Mouse (Mus musculus) heart, adult 2 months (tissue): ENCODE measurements around the gene Tcf12.

Experiments
- CTCF ChIP-seq: fragments of 200-600 bp; IDR thresholded peaks from 2 replicates; pipeline ENCODE4 v1.8.1; 2022; ENCODE audit warnings: antibody characterized with exemption, mild to moderate bottlenecking, moderate library complexity
- EP300 ChIP-seq: fragments of 200-500 bp; IDR thresholded peaks from 2 replicates; pipeline ENCODE4 v1.6.1; 2011; ENCODE audit warnings: low read depth, low read length, control low read depth; ENCODE audit not compliant: insufficient read depth
- POLR2A ChIP-seq: fragments of 200-500 bp; IDR thresholded peaks from 2 replicates; pipeline ENCODE4 v1.6.1; 2011; ENCODE audit warnings: mild to moderate bottlenecking, low read depth, low read length, control low read depth; ENCODE audit not compliant: insufficient read depth

DNA sequence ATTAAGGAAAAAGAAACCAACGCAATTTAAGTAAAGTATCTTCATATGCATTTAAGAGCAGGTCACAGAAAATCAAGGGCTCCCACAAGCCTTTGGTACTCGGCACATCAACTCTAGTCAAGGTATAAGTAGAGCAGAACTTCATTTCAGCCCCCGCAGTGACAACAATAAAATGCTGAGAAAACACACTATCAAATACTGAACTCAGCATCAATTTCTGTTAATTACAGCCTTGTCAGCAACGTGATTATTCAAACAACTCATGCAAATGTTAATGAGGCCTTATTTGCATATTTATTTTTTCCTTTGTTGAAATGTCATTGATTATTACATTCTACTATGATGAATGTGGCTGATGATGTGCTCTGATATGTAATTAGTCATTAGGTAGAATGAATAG is 136.5 kb downstream of the Tcf12 start:
- TF ChIP-seq POLR2A (no peak), CTCF (no peak), EP300 (no peak)
